Mouse (Mus musculus) limb, embryonic 13.5 days (tissue): ENCODE measurements around the gene Papolg. TPM values are rescaled to one million over a fixed set of nuclear protein-coding genes. Genes with fewer than 3 reads are reported as not detected.
"Not testable (repeated sequence)": the region's sequence is repeated elsewhere in the genome, so short reads cannot be mapped to it uniquely, and the experiment has no call there.

ENCODE experiments used
- ATAC-seq: fragments of 200-750 bp; cut with Nextera tagmentation; 2 replicates; pipeline ENCODE4 v1.8.0; 2017; ENCODE audit warnings: low read depth, moderate number of reproducible peaks, moderate TSS enrichment; ENCODE audit not compliant: low FRiP score
- H3K27ac ChIP-seq: fragments of 300-500 bp; sonication (generic); 2 replicates; pipeline ENCODE4 v1.5.1; 2015; ENCODE audit warnings: inconsistent platforms, mild to moderate bottlenecking, moderate library complexity
- H3K27me3 ChIP-seq: fragments of 300-500 bp; sonication (generic); 2 replicates; pipeline ENCODE4 v1.6.1; 2015; ENCODE audit warnings: mild to moderate bottlenecking, inconsistent platforms
- H3K36me3 ChIP-seq: fragments of 300-500 bp; sonication (generic); 2 replicates; pipeline ENCODE4 v1.6.1; 2015; ENCODE audit warnings: inconsistent platforms, mild to moderate bottlenecking, moderate library complexity
- H3K4me1 ChIP-seq: fragments of 300-500 bp; sonication (generic); 2 replicates; pipeline ENCODE4 v1.6.1; 2015; ENCODE audit warnings: inconsistent platforms
- H3K4me2 ChIP-seq: fragments of 300-500 bp; sonication (generic); replicated peaks from 2 replicates; pipeline ENCODE4 v1.6.1; 2015; ENCODE audit warnings: inconsistent platforms, mild to moderate bottlenecking, moderate library complexity
- H3K4me3 ChIP-seq: fragments of 300-500 bp; sonication (generic); 2 replicates; pipeline ENCODE4 v1.5.1; 2015; ENCODE audit warnings: moderate library complexity, mild to moderate bottlenecking, inconsistent platforms
- H3K9ac ChIP-seq: fragments of 300-500 bp; sonication (generic); 2 replicates; pipeline ENCODE4 v1.6.1; 2015; ENCODE audit warnings: mild to moderate bottlenecking, inconsistent platforms
- H3K9me3 ChIP-seq: fragments of 300-500 bp; sonication (generic); 2 replicates; pipeline ENCODE4 v1.6.1; 2016; ENCODE audit warnings: inconsistent platforms
- WGBS: fragments of 180-500 bp; shearing (Covaris S2); methylation state at CpG from one replicate; pipeline ENCODE4 v1.1.7; 2015; 5-methylcytosine and 5-hydroxymethylcytosine counted together
- polyA plus RNA-seq: library from polyadenylated mRNA; unstranded; fragments of >200 nt; fragmentation: Nextera tagmentation; extraction: Ambion mirVana; gene quantifications from 2 replicates; pipeline ENCODE4 v1.2.1, GENCODE M21; 2015

Papolg gene
- 17.9 and 20.3 TPM in 2 replicates for polyA plus RNA-seq

GRCm38 (mm10) chr11:23895060-23895426 is at the start of gene Papolg:
Gene Papolg (minus strand): TSS chr11:23895253.
- peak within 1 kb of the TSS; percentile 89 for H3K4me3 ChIP-seq
- WGBS = under 1% methylated on average over 21 of the region's 21 CpGs

GRCm38 (mm10) chr11:23928146-23928545 is 33.1 kb upstream of the Papolg start:
- H3K4me2 ChIP-seq = peak overlapping the region; percentile 48
- H3K27ac ChIP-seq, H3K9ac ChIP-seq, H3K27me3 ChIP-seq, H3K36me3 ChIP-seq, ATAC-seq, H3K9me3 ChIP-seq, H3K4me1 ChIP-seq: not testable (repeated sequence)
- 18% methylated on average over 8 of the region's 8 CpGs for WGBS
- H3K4me3 ChIP-seq = peak overlapping the region; percentile 18; the same call in 1 of the 2 replicates

More at GRCm38 (mm10) chr11:23895060-23895426, at the start of gene Papolg:
- 0 out of 2 replicates have a peak, but pooled peaks cover 2% of the 10 kb centered on the region for H3K27me3 ChIP-seq
- peak within 1 kb of the TSS; percentile 86 for H3K9ac ChIP-seq
- peak within 1 kb of the TSS; percentile 68 for H3K4me2 ChIP-seq
- no peaks in the 10 kb centered on the region for H3K9me3 ChIP-seq
- H3K4me1 ChIP-seq = peaks cover 6% of the 10 kb centered on the region
- peak; percentile 99 for ATAC-seq
- H3K36me3 ChIP-seq = peaks cover 6% of the 10 kb centered on the region
- peak within 1 kb of the TSS; percentile 92 for H3K27ac ChIP-seq

- Histone ChIP-seq H3K27me3 (no peaks in the 10 kb centered on the region), H3K9me3 (no peaks in the 10 kb centered on the region), H3K4me1 (0 out of 2 replicates have a peak, but pooled peaks cover 3% of the 10 kb centered on the region), H3K27ac (no peak overlapping the region), H3K4me3 (peak overlapping the region; percentile 18; the same call in 1 of the 2 replicates), H3K36me3 (no peaks in the 10 kb centered on the region), H3K9ac (no peak overlapping the region), H3K4me2 (peak overlapping the region; percentile 48)
- ATAC-seq = no peak
- WGBS = 22% methylated on average over 8 of the region's 8 CpGs
Observed at GRCm38 (mm10) chr11:23927643-23928042, 32.6 kb upstream of the Papolg start.

GRCm38 (mm10) chr11:23913824-23914223 is 18.8 kb upstream of the Papolg start:
- H3K4me3 ChIP-seq, H3K36me3 ChIP-seq, H3K4me1 ChIP-seq, H3K27me3 ChIP-seq, ATAC-seq, H3K4me2 ChIP-seq, H3K9ac ChIP-seq, H3K27ac ChIP-seq, H3K9me3 ChIP-seq: not testable (repeated sequence)
- 67% methylated on average over 2 of the region's 2 CpGs for WGBS

GRCm38 (mm10) chr11:23903909-23904308 is 8.9 kb upstream of the Papolg start:
- Histone ChIP-seq H3K9ac (no peak overlapping the region), H3K27me3 (no peaks in the 10 kb centered on the region), H3K27ac (no peak overlapping the region), H3K4me1 (no peaks in the 10 kb centered on the region; the same call in 1 of the 2 replicates), H3K9me3 (no peaks in the 10 kb centered on the region), H3K4me2 (no peak overlapping the region), H3K36me3 (no peaks in the 10 kb centered on the region), H3K4me3 (no peak overlapping the region)
- WGBS = 74% methylated on average over 1 of the region's 1 CpGs
- ATAC-seq = no peak

GRCm38 (mm10) chr11:23894141-23895059 is 653 bp downstream of the Papolg start:
- WGBS = 1% methylated on average over 46 of the region's 48 CpGs
- peaks cover 10% of the 10 kb centered on the region for H3K36me3 ChIP-seq
- peak; percentile 84 for ATAC-seq

GRCm38 (mm10) chr11:23893556-23893955 is 1.5 kb downstream of the Papolg start:
- Histone ChIP-seq H3K9ac (no peak overlapping the region), H3K4me1 (peaks cover 6% of the 10 kb centered on the region), H3K27ac (no peak overlapping the region), H3K4me3 (no peak overlapping the region), H3K36me3 (peaks cover 18% of the 10 kb centered on the region), H3K4me2 (no peak overlapping the region), H3K9me3 (no peaks in the 10 kb centered on the region), H3K27me3 (0 out of 2 replicates have a peak, but pooled peaks cover 2% of the 10 kb centered on the region)
- ATAC-seq = no peak

More at GRCm38 (mm10) chr11:23894141-23895059, 653 bp downstream of the Papolg start:
- H3K4me3 ChIP-seq = peak overlapping the region; percentile 89
- H3K9me3 ChIP-seq = no peaks in the 10 kb centered on the region
- H3K27me3 ChIP-seq = 0 out of 2 replicates have a peak, but pooled peaks cover 2% of the 10 kb centered on the region
- H3K4me2 ChIP-seq = peak overlapping the region; percentile 68
- peak overlapping the region; percentile 86 for H3K9ac ChIP-seq
- H3K4me1 ChIP-seq = peaks cover 6% of the 10 kb centered on the region
- H3K27ac ChIP-seq = peak overlapping the region; percentile 92

GRCm38 (mm10) chr11:23864326-23864725 is 30.7 kb downstream of the Papolg start:
- Histone ChIP-seq H3K4me1 (no peaks in the 10 kb centered on the region), H3K4me3 (no peak overlapping the region), H3K27me3 (no peaks in the 10 kb centered on the region), H3K4me2 (no peak overlapping the region), H3K36me3 (peaks cover 73% of the 10 kb centered on the region), H3K27ac (no peak overlapping the region), H3K9me3 (no peaks in the 10 kb centered on the region), H3K9ac (no peak overlapping the region)
- no peak for ATAC-seq
- WGBS = 84% methylated on average over 2 of the region's 2 CpGs

- Histone ChIP-seq H3K27ac (no peak overlapping the region), H3K27me3 (no peaks in the 10 kb centered on the region), H3K4me1 (no peaks in the 10 kb centered on the region), H3K9ac (no peak overlapping the region), H3K4me2 (no peak overlapping the region), H3K4me3 (no peak overlapping the region), H3K9me3 (no peaks in the 10 kb centered on the region), H3K36me3 (peaks cover 52% of the 10 kb centered on the region)
- ATAC-seq = no peak
- 86% methylated on average over 4 of the region's 4 CpGs for WGBS
Observed at GRCm38 (mm10) chr11:23856723-23857112, 38.3 kb downstream of the Papolg start.

- no peak overlapping the region for H3K27ac ChIP-seq
- no peak overlapping the region for H3K9ac ChIP-seq
- ATAC-seq = 0 out of 2 replicates have a peak, but pooled peaks have one; percentile 29
- no peak overlapping the region for H3K4me2 ChIP-seq
- no peaks in the 10 kb centered on the region for H3K27me3 ChIP-seq
- H3K4me1 ChIP-seq = no peaks in the 10 kb centered on the region
- 78% methylated on average over 7 of the region's 7 CpGs for WGBS
- no peaks in the 10 kb centered on the region for H3K9me3 ChIP-seq
- no peak overlapping the region for H3K4me3 ChIP-seq
- peaks cover 47% of the 10 kb centered on the region for H3K36me3 ChIP-seq
Observed at GRCm38 (mm10) chr11:23856054-23856722, 38.9 kb downstream of the Papolg start.

GRCm38 (mm10) chr11:23855182-23855802 is 39.8 kb downstream of the Papolg start:
- ATAC-seq = peak; percentile 73
- 12% methylated on average over 3 of the region's 3 CpGs for whole genome bisulfite sequencing

GRCm38 (mm10) chr11:23853306-23853705 is 41.7 kb downstream of the Papolg start:
- H3K4me1 ChIP-seq = no peaks in the 10 kb centered on the region
- H3K4me2 ChIP-seq = no peak overlapping the region
- ATAC-seq = no peak
- H3K4me3 ChIP-seq = no peak overlapping the region
- H3K27ac ChIP-seq = no peak overlapping the region
- peaks cover 23% of the 10 kb centered on the region for H3K36me3 ChIP-seq
- WGBS = 68% methylated on average over 5 of the region's 5 CpGs
- no peaks in the 10 kb centered on the region for H3K9me3 ChIP-seq
- no peak overlapping the region for H3K9ac ChIP-seq
- H3K27me3 ChIP-seq = no peaks in the 10 kb centered on the region

More at GRCm38 (mm10) chr11:23855182-23855802, 39.8 kb downstream of the Papolg start:
- Histone ChIP-seq H3K27ac (no peak overlapping the region), H3K9ac (no peak overlapping the region), H3K4me3 (no peak overlapping the region), H3K27me3 (no peaks in the 10 kb centered on the region), H3K9me3 (no peaks in the 10 kb centered on the region), H3K4me1 (no peaks in the 10 kb centered on the region), H3K4me2 (no peak overlapping the region), H3K36me3 (peaks cover 40% of the 10 kb centered on the region)
